Mouse (Mus musculus) small intestine, adult 2 months (tissue): Measurements from ENCODE around the gene Camta1.

Experiments
- CTCF ChIP-seq: fragments of 200-500 bp; IDR thresholded peaks from 2 replicates; pipeline ENCODE4 v1.5.1; 2012; ENCODE audit warnings: low read depth, mild to moderate bottlenecking, control low read depth, inconsistent platforms, low read length, moderate library complexity, mixed read lengths; ENCODE audit not compliant: insufficient replicate concordance, insufficient read length; ENCODE audit errors: extremely low read depth
- POLR2A ChIP-seq: fragments of 200-500 bp; IDR thresholded peaks from 2 replicates; pipeline ENCODE4 v1.6.1; 2012; ENCODE audit warnings: low read depth, mild to moderate bottlenecking, control low read depth, inconsistent platforms, low read length, moderate library complexity

DNA sequence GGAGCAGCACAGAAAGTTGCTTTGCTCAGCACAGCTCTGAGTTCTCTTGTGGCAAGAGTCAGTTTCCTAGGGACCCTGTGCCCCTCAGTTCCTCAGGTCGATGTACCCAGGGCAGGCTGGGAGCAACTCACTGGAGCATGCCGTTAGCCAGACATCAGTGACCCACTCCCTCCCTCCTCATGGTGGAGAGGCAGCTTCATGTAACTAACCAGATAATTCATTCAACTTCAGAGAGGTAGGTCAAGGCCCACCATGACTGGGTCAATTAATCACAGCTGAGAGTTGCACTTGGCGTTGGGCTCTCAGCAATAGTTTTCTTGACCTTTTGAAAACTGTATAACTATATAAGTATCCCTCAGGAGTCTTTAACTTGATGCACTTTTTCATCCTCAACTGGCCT, 624.2 kb downstream of the Camta1 start:
- no peak for TF ChIP-seq POLR2A
- TF ChIP-seq CTCF, result no peak
